Mouse (Mus musculus) limb, embryonic 12.5 days (tissue): ENCODE data around the gene Fam90a1a. TPM values are rescaled to one million over a fixed set of nuclear protein-coding genes. Genes with fewer than 3 reads are reported as not detected.
A peak's percentile ranks its signal among the peaks of the same experiment; 100 is the strongest.

Source experiments
- ATAC-seq: fragments of 200-750 bp; cut with Nextera tagmentation; 2 replicates; pipeline ENCODE4 v1.8.0; 2017; ENCODE audit warnings: low read depth, moderate TSS enrichment; ENCODE audit not compliant: insufficient number of reproducible peaks, insufficient read depth, low FRiP score, low TSS enrichment
- H3K27ac ChIP-seq: fragments of 300-500 bp; sonication (generic); 2 replicates; pipeline ENCODE4 v1.5.1; 2016; ENCODE audit warnings: mild to moderate bottlenecking, moderate library complexity
- H3K27me3 ChIP-seq: fragments of 300-500 bp; sonication (generic); 2 replicates; pipeline ENCODE4 v1.6.1; 2016; ENCODE audit warnings: mild to moderate bottlenecking, moderate library complexity
- H3K36me3 ChIP-seq: fragments of 300-500 bp; sonication (generic); 2 replicates; pipeline ENCODE4 v1.6.1; 2016; ENCODE audit warnings: mild to moderate bottlenecking, moderate library complexity
- H3K4me1 ChIP-seq: fragments of 300-500 bp; sonication (generic); replicated peaks from 2 replicates; pipeline ENCODE4 v1.6.1; 2016
- H3K4me2 ChIP-seq: fragments of 300-500 bp; sonication (generic); 2 replicates; pipeline ENCODE4 v1.6.1; 2016; ENCODE audit warnings: mild to moderate bottlenecking, moderate library complexity
- H3K4me3 ChIP-seq: fragments of 300-500 bp; sonication (generic); replicated peaks from 2 replicates; pipeline ENCODE4 v1.5.1; 2016; ENCODE audit warnings: mild to moderate bottlenecking
- H3K9ac ChIP-seq: fragments of 300-500 bp; sonication (generic); replicated peaks from 2 replicates; pipeline ENCODE4 v1.6.1; 2016; ENCODE audit warnings: mild to moderate bottlenecking, moderate library complexity
- H3K9me3 ChIP-seq: fragments of 300-500 bp; sonication (generic); 2 replicates; pipeline ENCODE4 v1.6.1; 2016; ENCODE audit warnings: mild to moderate bottlenecking, moderate library complexity
- WGBS: fragments of 180-500 bp; shearing (Covaris S2); methylation state at CpG from one replicate; pipeline ENCODE4 v1.1.7; 2016; 5-methylcytosine and 5-hydroxymethylcytosine counted together
- polyA plus RNA-seq: library from polyadenylated mRNA; unstranded; fragments of >200 nt; fragmentation: Nextera tagmentation; extraction: Ambion mirVana; gene quantifications from 2 replicates; pipeline ENCODE4 v1.2.1, GENCODE M21; 2016

The Fam90a1a gene
- polyA plus RNA-seq, 1 experiment from 2014 or later = not detected

- no peaks in the 10 kb centered on the region for H3K4me1 ChIP-seq
- H3K4me3 ChIP-seq = no peak within 1 kb of the TSS
- 94% methylated on average over 3 of the region's 3 CpGs for WGBS
- no peaks in the 10 kb centered on the region for H3K9me3 ChIP-seq
- no peak within 1 kb of the TSS for H3K9ac ChIP-seq
- ATAC-seq = no peak
- H3K27me3 ChIP-seq = no peaks in the 10 kb centered on the region
- no peak within 1 kb of the TSS for H3K4me2 ChIP-seq
- H3K36me3 ChIP-seq = no peaks in the 10 kb centered on the region
- H3K27ac ChIP-seq = no peak within 1 kb of the TSS
Measured at GRCm38 (mm10) chr8:21969475-21969874, 11.0 kb downstream of the Fam90a1a start, which contains the start of gene Ccdc70. Gene Ccdc70 (plus strand): TSS chr8:21969775.

DNA sequence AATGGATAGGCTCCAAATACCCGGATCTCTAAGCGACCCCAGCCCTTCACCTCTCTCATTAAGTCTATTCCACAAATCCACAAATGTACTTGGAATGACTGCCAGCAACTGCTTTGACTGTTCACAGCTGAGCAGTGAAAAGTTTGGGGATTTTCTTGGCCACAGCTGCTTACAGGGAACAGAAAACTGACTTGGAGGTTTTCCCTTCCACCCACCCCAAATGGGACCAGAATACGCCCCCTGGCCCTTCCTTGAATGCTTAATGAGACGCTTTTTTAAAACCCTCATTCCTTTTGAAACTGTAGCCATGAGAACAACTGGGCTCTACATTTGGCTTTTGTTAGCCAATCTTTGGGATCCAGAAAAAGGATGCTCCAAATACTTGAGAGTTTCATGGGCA is 19.7 kb downstream of the Fam90a1a start:
- no peak overlapping the region for H3K4me3 ChIP-seq
- no peak for ATAC-seq
- H3K27me3 ChIP-seq = no peaks in the 10 kb centered on the region
- no peak overlapping the region for H3K4me2 ChIP-seq
- no peaks in the 10 kb centered on the region for H3K36me3 ChIP-seq
- no peaks in the 10 kb centered on the region for H3K9me3 ChIP-seq
- no peak overlapping the region for H3K27ac ChIP-seq
- H3K9ac ChIP-seq = no peak overlapping the region
- no peaks in the 10 kb centered on the region for H3K4me1 ChIP-seq
- WGBS = 56% methylated on average over 4 of the region's 4 CpGs

GRCm38 (mm10) chr8:21981664-21982337 is 23.3 kb downstream of the Fam90a1a start:
- H3K4me2 ChIP-seq = no peak overlapping the region
- no peak for ATAC-seq
- no peak overlapping the region for H3K9ac ChIP-seq
- no peaks in the 10 kb centered on the region for H3K4me1 ChIP-seq
- H3K4me3 ChIP-seq = no peak overlapping the region
- no peaks in the 10 kb centered on the region for H3K36me3 ChIP-seq
- no peak overlapping the region for H3K27ac ChIP-seq
- WGBS = 69% methylated on average over 8 of the region's 8 CpGs
- no peaks in the 10 kb centered on the region for H3K27me3 ChIP-seq
- H3K9me3 ChIP-seq = no peaks in the 10 kb centered on the region

GRCm38 (mm10) chr8:21992184-21992583 is 33.7 kb downstream of the Fam90a1a start:
- no peaks in the 10 kb centered on the region for H3K9me3 ChIP-seq
- H3K36me3 ChIP-seq = no peaks in the 10 kb centered on the region
- H3K4me2 ChIP-seq = no peak overlapping the region
- no peaks in the 10 kb centered on the region for H3K27me3 ChIP-seq
- H3K4me3 ChIP-seq = no peak overlapping the region
- H3K27ac ChIP-seq = no peak overlapping the region
- WGBS = 20% methylated on average over 6 of the region's 6 CpGs
- H3K9ac ChIP-seq = no peak overlapping the region
- H3K4me1 ChIP-seq = no peaks in the 10 kb centered on the region
- no peak for ATAC-seq

- Histone ChIP-seq H3K36me3 (no peaks in the 10 kb centered on the region), H3K4me3 (no peak overlapping the region), H3K4me2 (no peak overlapping the region), H3K27me3 (no peaks in the 10 kb centered on the region), H3K9me3 (no peaks in the 10 kb centered on the region), H3K4me1 (no peaks in the 10 kb centered on the region), H3K27ac (no peak overlapping the region), H3K9ac (no peak overlapping the region)
- ATAC-seq = 0 out of 2 replicates have a peak, but pooled peaks have one; percentile 41
- 50% methylated on average over 3 of the region's 3 CpGs for WGBS
Measured at GRCm38 (mm10) chr8:21995181-21995580, 36.7 kb downstream of the Fam90a1a start.

GRCm38 (mm10) chr8:22004750-22005522 is 46.4 kb downstream of the Fam90a1a start:
- H3K4me1 ChIP-seq = no peaks in the 10 kb centered on the region
- no peaks in the 10 kb centered on the region for H3K27me3 ChIP-seq
- no peak overlapping the region for H3K4me3 ChIP-seq
- H3K4me2 ChIP-seq = no peak overlapping the region
- H3K9ac ChIP-seq = no peak overlapping the region
- no peaks in the 10 kb centered on the region for H3K9me3 ChIP-seq
- ATAC-seq = no peak
- no peaks in the 10 kb centered on the region for H3K36me3 ChIP-seq
- 83% methylated on average over 14 of the region's 14 CpGs for WGBS
- no peak overlapping the region for H3K27ac ChIP-seq

DNA sequence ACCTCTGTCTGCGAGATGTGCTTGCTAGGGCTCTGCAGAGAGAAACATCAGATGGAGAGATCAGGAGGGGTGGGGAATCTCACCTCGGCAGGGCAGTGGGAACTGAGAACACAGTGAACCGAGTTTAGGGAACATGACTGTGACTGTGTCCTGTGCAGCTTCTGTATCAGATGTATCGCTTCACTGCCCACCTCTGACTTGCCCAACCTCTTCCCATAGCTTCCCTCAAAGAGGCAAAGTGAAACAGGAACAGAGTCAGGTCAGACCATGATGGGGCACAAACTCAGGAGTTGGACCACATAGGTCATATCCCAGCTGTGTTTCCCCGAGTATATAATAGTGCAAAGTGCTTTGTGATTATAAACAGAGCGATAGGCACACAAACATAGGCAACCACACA is 47.9 kb downstream of the Fam90a1a start:
- no peaks in the 10 kb centered on the region for H3K4me1 ChIP-seq
- H3K27ac ChIP-seq = no peak overlapping the region
- H3K9me3 ChIP-seq = no peaks in the 10 kb centered on the region
- H3K9ac ChIP-seq = no peak overlapping the region
- no peaks in the 10 kb centered on the region for H3K27me3 ChIP-seq
- H3K4me2 ChIP-seq = no peak overlapping the region
- 84% methylated on average over 6 of the region's 6 CpGs for WGBS
- H3K36me3 ChIP-seq = no peaks in the 10 kb centered on the region
- no peak for ATAC-seq
- H3K4me3 ChIP-seq = no peak overlapping the region

- Histone ChIP-seq H3K4me1 (no peaks in the 10 kb centered on the region), H3K27me3 (no peaks in the 10 kb centered on the region), H3K27ac (no peak overlapping the region), H3K9ac (no peak overlapping the region), H3K36me3 (no peaks in the 10 kb centered on the region), H3K4me3 (no peak overlapping the region), H3K9me3 (no peaks in the 10 kb centered on the region), H3K4me2 (no peak overlapping the region)
- 59% methylated on average over 3 of the region's 3 CpGs for WGBS
- no peak for ATAC-seq
Measured at GRCm38 (mm10) chr8:22009403-22009802, 50.9 kb downstream of the Fam90a1a start.

DNA sequence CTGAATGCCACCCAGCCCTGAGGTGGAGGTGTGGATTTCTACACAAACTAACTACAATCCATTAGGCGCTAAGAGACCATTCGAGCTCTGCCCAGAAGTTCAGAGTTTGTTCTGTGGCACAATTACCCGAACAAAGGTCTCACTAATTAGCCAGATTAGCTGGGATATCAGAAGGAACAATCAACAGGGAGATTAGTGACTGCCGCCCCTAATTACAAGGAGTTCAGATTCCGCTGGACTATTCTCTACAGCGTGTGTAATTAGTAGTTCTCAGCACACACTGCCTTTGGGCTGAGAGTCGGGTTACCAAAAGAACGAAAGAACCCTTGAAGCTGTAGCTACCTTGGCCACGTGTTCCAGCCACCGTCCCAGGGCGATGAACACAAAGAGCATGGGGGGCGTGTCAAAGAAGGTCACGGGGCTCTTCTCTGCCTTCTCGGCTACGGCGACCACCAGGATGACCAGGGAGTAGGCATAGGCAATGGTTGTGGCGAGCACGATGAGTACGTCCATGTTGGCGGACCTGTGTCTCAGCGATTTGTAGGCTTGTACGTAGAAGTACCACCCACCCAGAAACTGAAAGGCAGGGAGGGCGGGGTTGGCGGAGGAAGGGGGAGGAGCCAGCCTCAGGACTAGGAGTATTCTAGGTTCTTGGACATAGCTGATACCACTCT is 54.7 kb downstream of the Fam90a1a start:
- H3K9ac ChIP-seq = no peak overlapping the region
- no peaks in the 10 kb centered on the region for H3K4me1 ChIP-seq
- H3K4me3 ChIP-seq = 0 out of 2 replicates have a peak overlapping the region, but pooled peaks have one; percentile 13
- H3K27ac ChIP-seq = no peak overlapping the region
- no peak; the same call in 1 of the 2 replicates for ATAC-seq
- 65% methylated on average over 24 of the region's 24 CpGs for WGBS
- no peaks in the 10 kb centered on the region for H3K27me3 ChIP-seq
- H3K36me3 ChIP-seq = no peaks in the 10 kb centered on the region
- no peaks in the 10 kb centered on the region for H3K9me3 ChIP-seq
- no peak overlapping the region for H3K4me2 ChIP-seq
